Mouse (Mus musculus): ENCODE measurements around the gene Trem1. TPM values are rescaled to one million over a fixed set of nuclear protein-coding genes. Genes with fewer than 3 reads are reported as not detected.

Trem1 gene
- polyA plus RNA-seq, 1 experiment from 2014 or later, result 0.14 TPM

DNA sequence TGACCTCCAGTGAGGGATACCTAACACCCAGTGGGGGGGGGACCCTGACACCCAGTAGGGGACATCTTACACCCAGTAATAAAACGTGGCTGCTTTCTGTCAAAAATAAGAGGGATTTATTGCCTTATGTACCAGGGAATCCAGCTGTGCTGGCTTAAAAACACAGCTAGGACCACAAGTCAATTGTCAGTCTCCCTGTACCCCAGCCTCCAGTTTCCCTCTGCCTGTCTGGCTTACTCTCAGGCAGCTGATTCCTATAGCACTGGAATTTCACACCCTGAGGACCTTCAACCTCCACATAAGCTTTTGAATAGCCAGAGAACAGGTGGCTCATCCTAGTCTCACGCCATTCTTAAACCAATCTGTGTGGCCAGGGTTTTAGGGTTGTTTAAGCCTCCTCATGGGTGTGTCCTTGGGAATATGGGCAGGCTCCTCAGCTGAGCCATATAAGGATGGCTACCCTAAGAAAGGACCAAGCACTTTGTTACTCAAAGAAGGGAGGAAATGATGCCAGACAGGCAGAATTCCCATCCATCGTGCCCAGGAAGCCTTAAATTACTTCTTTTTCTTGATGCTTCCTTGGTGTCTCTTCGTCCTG lies 3.3 kb downstream of the Trem1 start:
- no peak overlapping the region for H3K27ac ChIP-seq (ENCODE audit: low read length)
- H3K4me3 ChIP-seq (ENCODE audit: low read length), result no peak overlapping the region
- no peak overlapping the region for H3K4me2 ChIP-seq (replicated peaks; ENCODE audit: low read depth, low read length)
- no peaks in the 10 kb centered on the region for H3K9me3 ChIP-seq (ENCODE audit: low read length)
- ATAC-seq (ENCODE audit: low FRiP score, low TSS enrichment), result no peak
- WGBS, result 28% methylated on average over 4 of the region's 4 CpGs
- no peaks in the 10 kb centered on the region for H3K4me1 ChIP-seq (ENCODE audit: insufficient read depth, low read length)
- no peak overlapping the region for H3K9ac ChIP-seq (replicated peaks; ENCODE audit: low read length)
- no peaks in the 10 kb centered on the region for H3K27me3 ChIP-seq (ENCODE audit: insufficient read depth, low read length)
- no peaks in the 10 kb centered on the region for H3K36me3 ChIP-seq (ENCODE audit: insufficient read depth, low read length)

DNA sequence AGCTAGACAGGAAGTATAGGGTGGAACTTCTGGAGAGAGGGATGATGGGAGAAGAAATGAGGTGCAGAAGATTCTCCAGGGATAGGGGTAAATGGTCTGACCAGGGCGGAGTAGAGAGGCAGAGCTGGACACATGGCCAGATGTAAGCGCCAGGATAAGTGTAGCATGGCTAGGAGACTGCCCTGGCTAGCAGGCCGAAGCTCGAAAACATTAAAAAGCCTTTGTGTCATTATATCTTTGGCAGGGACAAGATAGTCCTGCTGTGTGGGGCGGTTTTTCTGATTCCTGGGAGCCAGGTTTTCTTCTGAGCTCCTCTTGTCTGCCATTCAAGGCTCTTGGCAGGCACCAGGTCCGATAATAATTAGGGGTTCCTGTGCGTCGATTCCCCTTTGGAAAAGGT lies 5.1 kb downstream of the Trem1 start:
- WGBS, result 93% methylated on average over 8 of the region's 8 CpGs
- H3K9me3 ChIP-seq (ENCODE audit: low read length), result no peaks in the 10 kb centered on the region
- H3K4me3 ChIP-seq (ENCODE audit: low read length), result no peak overlapping the region
- H3K27me3 ChIP-seq (ENCODE audit: insufficient read depth, low read length), result no peaks in the 10 kb centered on the region
- ATAC-seq (ENCODE audit: low FRiP score, low TSS enrichment), result no peak
- no peaks in the 10 kb centered on the region for H3K4me1 ChIP-seq (ENCODE audit: insufficient read depth, low read length)
- H3K9ac ChIP-seq (replicated peaks; ENCODE audit: low read length), result no peak overlapping the region
- H3K36me3 ChIP-seq (ENCODE audit: insufficient read depth, low read length), result no peaks in the 10 kb centered on the region
- H3K27ac ChIP-seq (ENCODE audit: low read length), result no peak overlapping the region
- no peak overlapping the region for H3K4me2 ChIP-seq (replicated peaks; ENCODE audit: low read depth, low read length)

DNA sequence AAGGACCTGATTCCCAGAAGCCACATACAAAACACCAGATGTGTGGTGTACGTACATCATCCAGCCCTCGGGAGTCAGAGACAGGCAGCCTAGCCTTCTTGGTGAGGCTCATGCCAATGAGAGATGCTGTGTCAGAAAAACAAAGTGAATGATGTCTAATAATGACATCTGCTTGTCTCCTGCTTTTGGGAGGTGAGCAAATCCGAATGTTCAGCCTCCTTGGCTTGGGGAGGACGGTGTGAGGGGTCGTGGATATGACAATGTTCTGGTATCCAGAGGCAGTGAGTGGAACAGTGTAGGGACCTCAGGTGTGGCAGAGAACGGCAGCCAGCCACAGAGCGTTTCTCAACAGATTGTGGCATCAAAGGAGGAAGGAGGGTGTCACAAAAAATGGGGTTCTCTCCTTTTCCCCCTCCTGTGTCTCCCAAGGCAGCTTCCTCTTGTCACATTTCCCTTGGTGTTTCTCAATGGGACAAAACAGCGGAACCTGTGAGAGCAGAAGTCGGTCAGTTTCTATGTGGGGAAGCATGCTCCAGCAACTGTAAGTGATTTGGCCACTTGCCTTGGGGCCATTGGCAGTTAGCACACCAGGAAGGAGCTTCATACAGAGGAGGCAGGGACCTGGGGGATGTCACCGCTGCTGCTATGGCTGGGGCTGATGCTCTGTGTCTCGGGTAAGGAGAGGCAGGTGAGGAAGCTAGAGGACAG lies 14.8 kb downstream of the Trem1 start, which contains the start of gene Trem3:
Gene Trem3 (plus strand): TSS at position 557 of the 708 bp plus-strand sequence.
- Histone ChIP-seq H3K27me3 (ENCODE audit: insufficient read depth, low read length) (no peaks in the 10 kb centered on the region), H3K4me2 (replicated peaks; ENCODE audit: low read depth, low read length) (no peak within 1 kb of the TSS), H3K27ac (ENCODE audit: low read length) (no peak within 1 kb of the TSS), H3K9ac (replicated peaks; ENCODE audit: low read length) (no peak within 1 kb of the TSS), H3K9me3 (ENCODE audit: low read length) (no peaks in the 10 kb centered on the region), H3K4me3 (ENCODE audit: low read length) (no peak within 1 kb of the TSS), H3K36me3 (ENCODE audit: insufficient read depth, low read length) (no peaks in the 10 kb centered on the region), H3K4me1 (ENCODE audit: insufficient read depth, low read length) (no peaks in the 10 kb centered on the region)
- ATAC-seq (ENCODE audit: low FRiP score, low TSS enrichment), result no peak
- WGBS, result 73% methylated on average over 11 of the region's 11 CpGs

DNA sequence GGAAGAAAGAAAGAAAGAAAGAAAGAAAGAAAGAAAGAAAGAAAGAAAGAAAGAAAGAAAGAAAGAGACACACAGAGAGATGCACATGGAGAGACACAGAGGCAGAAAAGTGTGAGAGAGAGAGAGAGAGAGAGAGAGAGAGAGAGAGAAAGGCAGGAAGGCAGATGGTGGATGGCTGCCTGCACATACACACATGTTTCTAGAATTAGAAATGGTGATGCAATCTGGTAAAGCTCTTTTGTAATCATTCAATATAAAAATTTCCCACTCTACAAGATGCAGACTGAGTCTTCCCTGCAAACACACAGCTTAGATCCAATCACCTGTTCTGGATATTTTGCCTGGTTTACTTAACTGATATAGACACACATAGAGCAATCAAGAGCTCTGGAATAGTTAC lies 16.5 kb downstream of the Trem1 start:
- H3K4me3 ChIP-seq (ENCODE audit: low read length), result no peak overlapping the region
- H3K4me2 ChIP-seq (replicated peaks; ENCODE audit: low read depth, low read length), result no peak overlapping the region
- no peaks in the 10 kb centered on the region for H3K4me1 ChIP-seq (ENCODE audit: insufficient read depth, low read length)
- no peaks in the 10 kb centered on the region for H3K9me3 ChIP-seq (ENCODE audit: low read length)
- H3K9ac ChIP-seq (replicated peaks; ENCODE audit: low read length), result no peak overlapping the region
- H3K27me3 ChIP-seq (ENCODE audit: insufficient read depth, low read length), result no peaks in the 10 kb centered on the region
- H3K36me3 ChIP-seq (ENCODE audit: insufficient read depth, low read length), result no peaks in the 10 kb centered on the region
- ATAC-seq (ENCODE audit: low FRiP score, low TSS enrichment), result no peak
- no peak overlapping the region for H3K27ac ChIP-seq (ENCODE audit: low read length)

DNA sequence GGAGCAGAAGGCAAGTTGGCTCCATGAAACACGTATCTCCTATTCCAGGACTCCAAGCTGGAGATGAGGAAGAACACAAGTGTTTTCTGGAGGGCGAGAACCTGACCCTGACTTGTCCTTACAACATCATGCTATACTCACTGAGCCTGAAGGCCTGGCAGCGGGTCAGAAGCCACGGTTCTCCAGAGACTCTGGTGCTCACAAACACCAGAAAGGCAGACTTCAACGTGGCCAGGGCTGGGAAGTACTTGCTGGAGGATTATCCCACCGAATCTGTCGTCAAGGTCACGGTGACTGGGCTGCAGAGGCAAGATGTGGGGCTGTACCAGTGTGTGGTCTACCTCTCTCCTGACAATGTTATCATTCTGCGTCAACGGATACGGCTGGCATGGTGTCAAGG lies 16.9 kb downstream of the Trem1 start:
- H3K4me2 ChIP-seq (replicated peaks; ENCODE audit: low read depth, low read length), result no peak overlapping the region

DNA sequence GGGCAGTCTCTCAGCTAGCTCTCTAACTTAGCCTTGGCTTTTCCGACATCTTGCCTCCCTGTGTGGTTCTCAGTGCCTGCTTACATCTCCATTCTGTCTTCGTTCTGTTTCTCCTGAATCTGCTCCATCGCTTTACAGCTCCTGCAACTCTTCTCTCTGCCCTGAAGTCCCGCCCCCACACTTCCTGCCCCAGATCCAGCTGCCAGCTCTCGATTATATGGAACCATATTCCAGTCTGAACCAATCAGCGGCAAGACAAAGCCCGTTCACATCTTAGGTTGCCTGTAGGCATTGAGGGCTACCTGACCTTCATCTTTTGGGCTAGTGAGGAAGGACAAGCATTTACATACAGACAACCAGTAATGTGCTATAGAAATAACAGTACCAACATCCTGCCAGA lies 18.1 kb downstream of the Trem1 start:
- H3K9ac ChIP-seq (replicated peaks; ENCODE audit: low read length), result no peak overlapping the region
- H3K4me1 ChIP-seq (ENCODE audit: insufficient read depth, low read length), result no peaks in the 10 kb centered on the region
- no peaks in the 10 kb centered on the region for H3K9me3 ChIP-seq (ENCODE audit: low read length)
- H3K4me3 ChIP-seq (ENCODE audit: low read length), result no peak overlapping the region
- H3K27ac ChIP-seq (ENCODE audit: low read length), result no peak overlapping the region
- no peak overlapping the region for H3K4me2 ChIP-seq (replicated peaks; ENCODE audit: low read depth, low read length)
- 86% methylated on average over 7 of the region's 7 CpGs for WGBS
- ATAC-seq (ENCODE audit: low FRiP score, low TSS enrichment), result no peak
- no peaks in the 10 kb centered on the region for H3K36me3 ChIP-seq (ENCODE audit: insufficient read depth, low read length)
- no peaks in the 10 kb centered on the region for H3K27me3 ChIP-seq (ENCODE audit: insufficient read depth, low read length)

More for the DNA sequence above, 16.9 kb downstream of the Trem1 start:
- ATAC-seq (ENCODE audit: low FRiP score, low TSS enrichment), result no peak
- Histone ChIP-seq H3K27ac (ENCODE audit: low read length) (no peak overlapping the region), H3K27me3 (ENCODE audit: insufficient read depth, low read length) (no peaks in the 10 kb centered on the region), H3K36me3 (ENCODE audit: insufficient read depth, low read length) (no peaks in the 10 kb centered on the region), H3K4me3 (ENCODE audit: low read length) (no peak overlapping the region), H3K4me1 (ENCODE audit: insufficient read depth, low read length) (no peaks in the 10 kb centered on the region), H3K9ac (replicated peaks; ENCODE audit: low read length) (no peak overlapping the region), H3K9me3 (ENCODE audit: low read length) (no peaks in the 10 kb centered on the region)
- 84% methylated on average over 11 of the region's 11 CpGs for WGBS

DNA sequence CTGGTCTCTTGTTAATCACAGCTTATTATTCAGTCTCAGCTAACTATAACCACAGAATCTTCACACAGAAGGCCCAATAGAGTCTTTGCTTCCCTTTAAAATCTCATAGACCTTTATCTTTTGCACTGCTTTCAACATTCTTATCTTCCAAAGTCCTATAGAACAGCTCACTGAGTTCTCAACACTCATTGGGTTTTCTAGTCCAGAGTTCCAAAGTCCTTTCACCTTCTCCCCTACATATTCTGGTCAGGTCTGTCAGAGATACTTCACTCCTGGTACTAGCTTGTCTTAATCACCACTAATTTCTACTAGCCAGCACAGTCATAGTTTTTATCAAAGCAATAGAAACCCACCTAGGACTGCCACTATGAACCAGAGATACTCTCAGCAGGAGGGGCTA lies 24.0 kb downstream of the Trem1 start:
- ATAC-seq (ENCODE audit: low FRiP score, low TSS enrichment), result no peak
- no peaks in the 10 kb centered on the region for H3K4me1 ChIP-seq (ENCODE audit: insufficient read depth, low read length)

DNA sequence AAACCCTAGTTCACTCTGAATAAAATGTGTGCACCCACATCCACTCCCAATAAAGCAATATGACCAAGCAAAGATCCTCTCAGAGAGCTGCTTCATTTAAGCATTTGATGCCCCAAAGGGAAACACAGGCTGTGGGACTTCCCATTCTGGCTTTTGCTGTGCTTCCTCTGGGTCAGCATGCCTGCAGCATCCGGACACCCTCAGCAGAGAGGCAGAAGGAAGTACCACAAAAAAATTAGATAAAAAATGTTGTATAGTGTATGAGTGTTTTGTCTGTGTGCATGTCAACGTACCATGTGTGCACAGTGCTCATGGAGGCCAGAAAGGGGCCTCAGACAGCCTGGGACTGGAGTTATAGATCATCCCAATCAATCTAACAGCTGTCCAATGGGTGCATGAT lies 29.3 kb downstream of the Trem1 start:
- H3K4me1 ChIP-seq (ENCODE audit: insufficient read depth, low read length), result 0 out of 2 replicates have a peak, but pooled peaks cover 3% of the 10 kb centered on the region
- 88% methylated on average over 2 of the region's 2 CpGs for WGBS
- no peaks in the 10 kb centered on the region for H3K27me3 ChIP-seq (ENCODE audit: insufficient read depth, low read length)
- H3K36me3 ChIP-seq (ENCODE audit: insufficient read depth, low read length), result no peaks in the 10 kb centered on the region
- H3K9ac ChIP-seq (replicated peaks; ENCODE audit: low read length), result no peak overlapping the region
- H3K9me3 ChIP-seq (ENCODE audit: low read length), result peaks cover 11% of the 10 kb centered on the region; the same call in 1 of the 2 replicates
- no peak for ATAC-seq (ENCODE audit: low FRiP score, low TSS enrichment)
- no peak overlapping the region for H3K27ac ChIP-seq (ENCODE audit: low read length)
- no peak overlapping the region for H3K4me3 ChIP-seq (ENCODE audit: low read length)
- no peak overlapping the region for H3K4me2 ChIP-seq (replicated peaks; ENCODE audit: low read depth, low read length)

More for the DNA sequence above, 24.0 kb downstream of the Trem1 start:
- peaks cover 11% of the 10 kb centered on the region; the same call in 1 of the 2 replicates for H3K9me3 ChIP-seq (ENCODE audit: low read length)
- H3K27ac ChIP-seq (ENCODE audit: low read length), result no peak overlapping the region
- H3K36me3 ChIP-seq (ENCODE audit: insufficient read depth, low read length), result no peaks in the 10 kb centered on the region
- no peak overlapping the region for H3K9ac ChIP-seq (replicated peaks; ENCODE audit: low read length)
- H3K4me2 ChIP-seq (replicated peaks; ENCODE audit: low read depth, low read length), result no peak overlapping the region
- H3K27me3 ChIP-seq (ENCODE audit: insufficient read depth, low read length), result no peaks in the 10 kb centered on the region
- H3K4me3 ChIP-seq (ENCODE audit: low read length), result no peak overlapping the region

DNA sequence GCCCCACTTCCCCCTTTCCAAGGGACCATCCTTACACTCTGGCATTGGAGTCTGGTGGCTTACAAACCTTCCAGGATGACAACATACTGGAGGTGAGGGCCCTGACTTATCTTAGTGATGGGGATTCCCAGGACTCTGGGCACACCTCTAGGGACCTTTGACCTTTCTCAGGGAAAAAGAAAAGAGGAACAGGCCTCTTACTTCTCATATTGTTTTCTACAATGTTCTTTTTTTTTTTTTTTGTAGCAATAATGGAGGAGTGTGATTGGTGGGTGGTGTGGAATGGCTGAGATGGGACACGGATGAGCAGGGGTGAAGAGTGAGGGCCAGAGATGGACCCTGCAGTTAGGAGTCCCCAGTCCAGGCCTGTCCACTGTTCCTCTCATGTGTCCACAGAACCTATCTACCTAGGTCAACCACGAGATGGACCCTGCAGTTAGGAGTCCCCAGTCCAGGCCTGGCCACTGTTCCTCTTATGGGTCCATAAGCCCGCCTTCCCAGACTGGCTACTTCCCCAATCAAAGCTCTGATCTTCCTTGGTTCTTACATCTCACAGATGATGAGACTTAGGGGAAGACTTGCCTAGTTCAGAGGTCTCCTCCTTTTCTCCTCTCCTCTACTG lies 31.3 kb downstream of the Trem1 start, which contains the start of gene Treml4:
Gene Treml4 (plus strand): TSS at position 555 of the 622 bp plus-strand sequence.
- no peak within 1 kb of the TSS for H3K4me3 ChIP-seq (ENCODE audit: low read length)
- no peak within 1 kb of the TSS for H3K4me2 ChIP-seq (replicated peaks; ENCODE audit: low read depth, low read length)
- no peaks in the 10 kb centered on the region for H3K36me3 ChIP-seq (ENCODE audit: insufficient read depth, low read length)
- no peaks in the 10 kb centered on the region for H3K27me3 ChIP-seq (ENCODE audit: insufficient read depth, low read length)
- no peak for ATAC-seq (ENCODE audit: low FRiP score, low TSS enrichment)
- 0 out of 2 replicates have a peak, but pooled peaks cover 3% of the 10 kb centered on the region for H3K4me1 ChIP-seq (ENCODE audit: insufficient read depth, low read length)
- H3K9me3 ChIP-seq (ENCODE audit: low read length), result peaks cover 11% of the 10 kb centered on the region; the same call in 1 of the 2 replicates
- no peak within 1 kb of the TSS for H3K9ac ChIP-seq (replicated peaks; ENCODE audit: low read length)
- no peak within 1 kb of the TSS for H3K27ac ChIP-seq (ENCODE audit: low read length)
- WGBS, result 93% methylated on average over 3 of the region's 3 CpGs

DNA sequence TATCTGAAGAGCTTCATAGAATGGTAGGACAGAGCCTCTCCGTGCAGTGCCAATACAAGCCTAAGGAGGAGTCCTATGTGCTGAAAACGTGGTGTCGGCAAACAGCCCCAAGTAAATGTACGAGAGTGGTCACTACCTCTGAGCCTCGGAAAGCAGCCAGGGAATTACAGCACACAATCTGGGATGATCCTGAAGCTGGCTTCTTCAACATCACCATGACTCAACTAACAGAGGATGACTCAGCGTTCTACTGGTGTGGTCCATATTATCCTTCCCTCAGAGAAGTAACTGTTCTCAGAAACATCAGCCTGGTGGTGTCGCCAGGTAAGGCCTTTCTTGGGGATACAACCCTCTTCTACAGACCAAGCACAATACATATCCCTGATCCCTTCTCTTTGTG lies 32.1 kb downstream of the Trem1 start:
- Histone ChIP-seq H3K4me3 (ENCODE audit: low read length) (no peak overlapping the region), H3K36me3 (ENCODE audit: insufficient read depth, low read length) (no peaks in the 10 kb centered on the region), H3K9me3 (ENCODE audit: low read length) (0 out of 2 replicates have a peak, but pooled peaks cover 4% of the 10 kb centered on the region), H3K4me2 (replicated peaks; ENCODE audit: low read depth, low read length) (no peak overlapping the region), H3K27me3 (ENCODE audit: insufficient read depth, low read length) (no peaks in the 10 kb centered on the region), H3K9ac (replicated peaks; ENCODE audit: low read length) (no peak overlapping the region), H3K27ac (ENCODE audit: low read length) (no peak overlapping the region), H3K4me1 (ENCODE audit: insufficient read depth, low read length) (0 out of 2 replicates have a peak, but pooled peaks cover 3% of the 10 kb centered on the region)
- WGBS, result 93% methylated on average over 7 of the region's 7 CpGs
- ATAC-seq (ENCODE audit: low FRiP score, low TSS enrichment), result no peak
